Mouse (Mus musculus) testis, adult 2 months (tissue): Measurements from ENCODE around the gene Tmem106c. TPM values are rescaled to one million over a fixed set of nuclear protein-coding genes. Genes with fewer than 3 reads are reported as not detected.

Experiments
- H3K27ac ChIP-seq: fragments of 200-500 bp; 2 replicates; pipeline ENCODE4 v1.5.1; 2012; ENCODE audit warnings: low read depth, low read length; ENCODE audit not compliant: control insufficient read depth, insufficient read depth
- H3K27me3 ChIP-seq: fragments of 200-500 bp; 2 replicates; pipeline ENCODE4 v1.6.1; 2012; ENCODE audit warnings: mild to moderate bottlenecking, low read length, moderate library complexity; ENCODE audit not compliant: control insufficient read depth, insufficient read depth
- H3K36me3 ChIP-seq: fragments of 200-500 bp; 2 replicates; pipeline ENCODE4 v1.6.1; 2012; ENCODE audit warnings: mild to moderate bottlenecking, low read length; ENCODE audit not compliant: control insufficient read depth, insufficient read depth
- H3K4me1 ChIP-seq: fragments of 200-500 bp; 2 replicates; pipeline ENCODE4 v1.6.1; 2012; ENCODE audit warnings: low read length; ENCODE audit not compliant: control insufficient read depth, insufficient read depth
- H3K4me3 ChIP-seq: fragments of 200-500 bp; 2 replicates; pipeline ENCODE4 v1.5.1; 2012; ENCODE audit warnings: low read depth, mild to moderate bottlenecking, low read length, moderate library complexity, mixed read lengths; ENCODE audit not compliant: control insufficient read depth
- CTCF ChIP-seq: fragments of 200-500 bp; IDR thresholded peaks from 2 replicates; pipeline ENCODE4 v1.5.1; 2012; ENCODE audit warnings: low read depth, mild to moderate bottlenecking, inconsistent platforms, low read length, moderate library complexity; ENCODE audit not compliant: control insufficient read depth, insufficient read depth, insufficient replicate concordance
- POLR2A ChIP-seq: fragments of 200-500 bp; IDR thresholded peaks from 2 replicates; pipeline ENCODE4 v1.6.1; 2012; ENCODE audit warnings: low read depth, mild to moderate bottlenecking, inconsistent platforms, low read length, moderate library complexity; ENCODE audit not compliant: control insufficient read depth
- polyA plus RNA-seq: library from polyadenylated mRNA; depleted of rRNA; stranded (reverse); fragments of >200 nt; gene quantifications from 2 replicates; pipeline ENCODE4 v1.2.3, GENCODE M21; 2012

Tmem106c gene
- polyA plus RNA-seq, 1 experiment = 55.7 TPM

DNA sequence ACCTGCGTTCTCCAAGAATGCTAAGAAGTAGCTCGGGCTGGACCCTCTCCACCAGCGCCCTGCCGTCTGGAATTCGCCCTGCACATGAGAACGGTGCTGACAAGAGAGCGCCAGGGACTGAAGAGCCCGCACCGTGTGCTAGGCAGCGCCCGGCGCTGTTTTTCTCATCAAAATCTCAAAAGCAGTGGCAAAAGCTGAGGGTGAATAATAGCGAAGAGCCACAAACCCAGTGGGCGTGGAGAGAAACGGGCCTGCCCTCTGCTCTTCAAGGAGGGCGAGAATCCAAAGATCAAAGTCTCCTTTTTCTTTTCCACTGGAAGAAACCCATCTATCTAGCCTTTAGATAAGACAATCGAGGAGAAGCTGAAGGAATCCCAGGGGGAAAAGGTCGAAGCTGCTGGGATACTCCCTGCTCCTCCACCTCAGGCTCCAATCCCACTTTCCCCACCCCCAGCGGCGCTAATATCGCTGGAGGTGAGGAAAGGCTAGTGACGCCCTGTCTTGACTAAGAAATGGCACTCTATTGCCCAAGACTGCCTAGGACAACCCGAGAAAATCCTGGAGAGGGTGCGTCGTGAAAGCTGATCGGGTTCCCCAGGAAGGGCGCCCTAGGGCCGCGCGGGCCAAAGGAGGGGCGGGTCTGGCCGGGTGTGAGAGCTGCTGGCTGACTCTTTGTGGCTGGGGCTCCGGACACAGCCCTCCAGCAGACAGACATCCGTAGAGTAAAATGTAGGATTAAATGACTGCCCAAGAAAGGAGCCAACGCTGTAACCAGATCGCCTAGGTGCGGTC, 37.5 kb downstream of the Tmem106c start:
- Histone ChIP-seq H3K27ac (no peak overlapping the region), H3K36me3 (no peaks in the 10 kb centered on the region), H3K27me3 (peaks cover 10% of the 10 kb centered on the region), H3K4me1 (peaks cover 30% of the 10 kb centered on the region), H3K4me3 (no peak overlapping the region)
- TF ChIP-seq POLR2A (no peak), CTCF (no peak)

- no peak overlapping the region for H3K4me3 ChIP-seq
- peaks cover 10% of the 10 kb centered on the region for H3K27me3 ChIP-seq
- H3K27ac ChIP-seq = no peak overlapping the region
- peaks cover 23% of the 10 kb centered on the region for H3K4me1 ChIP-seq
- TF ChIP-seq POLR2A (no peak), CTCF (no peak)
- H3K36me3 ChIP-seq = no peaks in the 10 kb centered on the region
Observed at GRCm38 (mm10) chr15:98002113-98002990, 38.4 kb downstream of the Tmem106c start.

DNA sequence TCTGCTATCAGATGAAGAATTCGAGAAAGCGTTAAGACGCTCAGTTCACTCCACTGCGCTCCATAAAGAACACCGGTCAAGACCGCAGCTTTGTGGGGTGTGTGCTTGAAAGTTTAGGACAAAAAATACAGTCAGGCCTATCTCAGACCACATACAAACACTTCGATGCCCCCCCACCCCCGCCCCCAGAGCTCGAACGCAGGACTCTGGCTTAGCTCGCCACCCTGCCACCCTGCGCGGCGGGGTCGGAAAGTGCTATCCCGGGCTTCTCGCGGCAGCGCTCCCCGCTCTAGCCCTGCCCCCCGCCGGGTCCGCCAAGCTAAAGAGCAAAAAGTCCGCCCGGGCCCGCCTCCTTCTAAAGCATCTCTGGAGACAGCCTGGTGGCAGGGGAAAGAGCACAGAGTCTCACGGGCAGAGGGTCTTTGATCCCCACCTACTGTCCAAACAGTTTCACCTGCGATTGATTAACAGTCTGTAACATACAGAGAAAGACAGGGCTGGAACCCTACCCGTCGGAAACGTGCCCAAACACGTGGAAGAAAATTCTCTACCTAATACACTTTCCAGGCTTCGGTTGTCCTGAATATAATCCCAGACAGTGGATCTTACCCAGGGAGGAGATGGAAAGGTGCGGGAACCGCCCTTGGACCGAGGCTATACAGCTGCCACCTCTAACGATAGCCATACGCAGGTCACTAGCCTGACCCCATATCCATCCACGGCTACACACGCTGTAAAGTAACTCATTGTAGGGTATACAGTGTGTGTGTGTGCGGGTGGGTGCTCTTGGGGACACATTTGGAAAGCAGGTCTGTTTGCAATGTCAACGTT, 39.2 kb downstream of the Tmem106c start:
- no peaks in the 10 kb centered on the region for H3K36me3 ChIP-seq
- no peak for TF ChIP-seq POLR2A
- no peak for TF ChIP-seq CTCF
- H3K27me3 ChIP-seq = peaks cover 10% of the 10 kb centered on the region
- H3K4me1 ChIP-seq = peaks cover 23% of the 10 kb centered on the region
- no peak overlapping the region for H3K27ac ChIP-seq
- no peak overlapping the region for H3K4me3 ChIP-seq

- H3K4me3 ChIP-seq = peak within 1 kb of the TSS; percentile 12; the same call in 1 of the 2 replicates
- H3K27me3 ChIP-seq = peaks cover 10% of the 10 kb centered on the region
- H3K27ac ChIP-seq = no peak within 1 kb of the TSS
- TF ChIP-seq POLR2A = no peak
- peaks cover 23% of the 10 kb centered on the region for H3K4me1 ChIP-seq
- H3K36me3 ChIP-seq = no peaks in the 10 kb centered on the region
Observed at GRCm38 (mm10) chr15:98003822-98004739, 40.1 kb downstream of the Tmem106c start, which contains the start of gene Col2a1. TSS of gene Col2a1 (minus strand) at chr15:98004695.

- Histone ChIP-seq H3K27me3 (peaks cover 10% of the 10 kb centered on the region), H3K27ac (no peak overlapping the region), H3K4me3 (no peak overlapping the region), H3K36me3 (no peaks in the 10 kb centered on the region), H3K4me1 (peaks cover 23% of the 10 kb centered on the region)
- TF ChIP-seq CTCF = no peak
- no peak for TF ChIP-seq POLR2A
Observed at GRCm38 (mm10) chr15:98004740-98005159, 40.8 kb downstream of the Tmem106c start.

GRCm38 (mm10) chr15:98005181-98005580, 41.2 kb downstream of the Tmem106c start:
- Histone ChIP-seq H3K27ac (no peak overlapping the region), H3K36me3 (no peaks in the 10 kb centered on the region), H3K4me1 (peaks cover 23% of the 10 kb centered on the region), H3K4me3 (no peak overlapping the region), H3K27me3 (peaks cover 10% of the 10 kb centered on the region)
- no peak for TF ChIP-seq CTCF
- TF ChIP-seq POLR2A = no peak
